Mouse (Mus musculus) neural tube, embryonic 11.5 days (tissue): ENCODE measurements around the gene Ptpn14. TPM values are rescaled to one million over a fixed set of nuclear protein-coding genes. Genes with fewer than 3 reads are reported as not detected.

Experiments
- ATAC-seq: fragments of 200-750 bp; cut with Nextera tagmentation; 2 replicates; pipeline ENCODE4 v1.8.0; 2017; ENCODE audit warnings: moderate number of reproducible peaks, mild to moderate bottlenecking, moderate TSS enrichment, moderate library complexity; ENCODE audit not compliant: insufficient read depth, low FRiP score, low TSS enrichment
- DNase-seq: peaks from one replicate; pipeline ENCODE4 v3.0.0-alpha.2; 2015; ENCODE audit warnings: low spot score
- H3K27ac ChIP-seq: fragments of 300-500 bp; sonication (generic); 2 replicates; pipeline ENCODE4 v1.5.1; 2014; ENCODE audit warnings: low read depth, mild to moderate bottlenecking, low read length
- H3K27me3 ChIP-seq: fragments of 300-500 bp; sonication (generic); 2 replicates; pipeline ENCODE4 v1.6.1; 2014; ENCODE audit warnings: mild to moderate bottlenecking, low read length, mixed read lengths; ENCODE audit not compliant: control insufficient read depth, insufficient read depth
- H3K36me3 ChIP-seq: fragments of 300-500 bp; sonication (generic); 2 replicates; pipeline ENCODE4 v1.6.1; 2014; ENCODE audit warnings: mild to moderate bottlenecking, low read length, moderate library complexity, mixed read lengths; ENCODE audit not compliant: control insufficient read depth, insufficient read depth
- H3K4me1 ChIP-seq: fragments of 300-500 bp; sonication (generic); 2 replicates; pipeline ENCODE4 v1.6.1; 2014; ENCODE audit warnings: low read length, mixed read lengths; ENCODE audit not compliant: control insufficient read depth, insufficient read depth
- H3K4me2 ChIP-seq: fragments of 300-500 bp; sonication (generic); 2 replicates; pipeline ENCODE4 v1.6.1; 2014; ENCODE audit warnings: low read depth, mild to moderate bottlenecking, moderate library complexity
- H3K4me3 ChIP-seq: fragments of 300-500 bp; sonication (generic); 2 replicates; pipeline ENCODE4 v1.5.1; 2014; ENCODE audit warnings: low read depth, low read length
- H3K9ac ChIP-seq: fragments of 300-500 bp; sonication (generic); 2 replicates; pipeline ENCODE4 v1.6.1; 2014; ENCODE audit warnings: mild to moderate bottlenecking, low read length
- H3K9me3 ChIP-seq: fragments of 300-500 bp; sonication (generic); 2 replicates; pipeline ENCODE4 v1.6.1; 2016; ENCODE audit warnings: low read length; ENCODE audit not compliant: control insufficient read depth
- WGBS: fragments of 180-500 bp; shearing (Covaris S2); extraction: QIAGEN DNeasy Blood & Tissue Kit; methylation state at CpG from one replicate; pipeline ENCODE4 v1.1.7; 2014; 5-methylcytosine and 5-hydroxymethylcytosine counted together
- polyA plus RNA-seq: library from polyadenylated mRNA; unstranded; fragments of >200 nt; fragmentation: Nextera tagmentation; extraction: Ambion mirVana; gene quantifications from 2 replicates; pipeline ENCODE4 v1.2.1, GENCODE M21; 2014

Ptpn14 gene
- polyA plus RNA-seq, 1 experiment from 2014 or later = 7.5 TPM

DNA sequence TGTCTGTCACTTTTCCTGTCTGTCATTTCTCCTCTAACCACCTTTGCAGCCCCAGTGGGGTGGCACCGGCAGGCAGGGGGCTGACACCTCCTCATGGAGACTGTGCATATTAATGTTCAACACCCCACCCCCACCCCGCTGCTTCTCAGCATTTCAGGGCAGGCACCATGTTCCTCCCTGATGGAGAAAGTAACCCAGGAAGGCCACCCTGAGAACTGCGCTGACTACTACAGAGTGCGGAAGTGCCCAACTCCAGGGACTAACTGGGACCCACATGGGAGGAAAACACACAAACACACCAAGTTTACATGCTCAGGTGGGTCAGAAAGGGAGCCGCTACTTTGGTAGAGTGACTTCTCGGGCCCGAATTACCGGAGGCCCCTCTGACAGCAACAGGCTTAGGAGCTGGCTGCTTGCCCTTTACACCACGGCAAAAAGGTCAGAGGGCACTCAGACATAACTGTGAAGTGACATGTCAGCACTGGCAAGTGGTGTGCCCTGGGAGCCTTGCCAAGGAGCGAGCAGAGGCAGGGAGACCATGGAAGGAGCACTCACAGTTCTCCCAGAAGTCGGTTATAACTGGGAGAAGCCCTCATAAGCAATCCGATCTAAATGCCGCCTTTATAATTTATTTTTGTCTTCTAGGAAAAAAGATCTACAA, 182.7 kb downstream of the Ptpn14 start:
- Histone ChIP-seq H3K9ac (no peak overlapping the region), H3K27ac (no peak overlapping the region), H3K36me3 (no peaks in the 10 kb centered on the region; the same call in 1 of the 2 replicates), H3K4me1 (peaks cover 7% of the 10 kb centered on the region; the same call in 1 of the 2 replicates), H3K9me3 (no peaks in the 10 kb centered on the region), H3K4me2 (no peak overlapping the region), H3K4me3 (no peak overlapping the region), H3K27me3 (no peaks in the 10 kb centered on the region)
- no peak for ATAC-seq
- DNase-seq = no peak
- WGBS = 76% methylated on average over 13 of the region's 13 CpGs

DNA sequence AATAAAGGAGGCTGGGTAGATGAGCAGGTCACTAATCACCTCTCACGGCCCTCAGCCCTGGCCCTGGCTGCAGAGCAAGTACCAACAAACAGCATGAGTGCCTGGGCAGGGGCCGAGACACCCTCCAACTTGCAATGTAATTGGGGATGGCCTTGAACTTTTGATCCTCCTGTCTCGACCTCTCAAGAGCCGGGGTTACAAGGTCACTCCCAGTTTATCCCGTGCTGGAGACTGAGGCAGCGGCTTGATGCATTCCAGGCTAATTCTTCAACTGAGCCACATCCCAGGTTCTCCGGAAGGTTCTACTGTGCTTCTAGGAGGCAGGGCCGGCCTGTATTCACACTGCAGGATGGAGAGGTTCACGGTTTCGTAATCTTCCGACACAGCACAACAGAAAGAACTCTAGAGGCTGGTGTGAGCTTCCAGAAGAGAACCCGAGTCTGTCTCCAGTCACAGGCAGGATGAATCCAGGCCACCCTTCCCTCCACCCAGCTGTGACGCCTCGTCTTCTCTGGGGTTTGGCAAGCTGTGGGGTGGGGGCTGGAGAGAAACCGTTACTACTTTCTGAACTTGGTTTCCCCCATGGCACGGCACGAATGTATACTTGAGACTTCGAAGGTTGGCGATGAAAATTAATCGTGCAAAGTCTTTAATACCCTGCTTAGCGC, 185.2 kb downstream of the Ptpn14 start:
- H3K4me3 ChIP-seq = no peak overlapping the region
- no peaks in the 10 kb centered on the region for H3K27me3 ChIP-seq
- WGBS = 91% methylated on average over 21 of the region's 21 CpGs
- H3K27ac ChIP-seq = no peak overlapping the region
- ATAC-seq = no peak
- peaks cover 19% of the 10 kb centered on the region for H3K4me1 ChIP-seq
- DNase-seq = no peak
- no peak overlapping the region for H3K4me2 ChIP-seq
- H3K9ac ChIP-seq = no peak overlapping the region
- no peaks in the 10 kb centered on the region; the same call in 1 of the 2 replicates for H3K36me3 ChIP-seq
- H3K9me3 ChIP-seq = no peaks in the 10 kb centered on the region

DNA sequence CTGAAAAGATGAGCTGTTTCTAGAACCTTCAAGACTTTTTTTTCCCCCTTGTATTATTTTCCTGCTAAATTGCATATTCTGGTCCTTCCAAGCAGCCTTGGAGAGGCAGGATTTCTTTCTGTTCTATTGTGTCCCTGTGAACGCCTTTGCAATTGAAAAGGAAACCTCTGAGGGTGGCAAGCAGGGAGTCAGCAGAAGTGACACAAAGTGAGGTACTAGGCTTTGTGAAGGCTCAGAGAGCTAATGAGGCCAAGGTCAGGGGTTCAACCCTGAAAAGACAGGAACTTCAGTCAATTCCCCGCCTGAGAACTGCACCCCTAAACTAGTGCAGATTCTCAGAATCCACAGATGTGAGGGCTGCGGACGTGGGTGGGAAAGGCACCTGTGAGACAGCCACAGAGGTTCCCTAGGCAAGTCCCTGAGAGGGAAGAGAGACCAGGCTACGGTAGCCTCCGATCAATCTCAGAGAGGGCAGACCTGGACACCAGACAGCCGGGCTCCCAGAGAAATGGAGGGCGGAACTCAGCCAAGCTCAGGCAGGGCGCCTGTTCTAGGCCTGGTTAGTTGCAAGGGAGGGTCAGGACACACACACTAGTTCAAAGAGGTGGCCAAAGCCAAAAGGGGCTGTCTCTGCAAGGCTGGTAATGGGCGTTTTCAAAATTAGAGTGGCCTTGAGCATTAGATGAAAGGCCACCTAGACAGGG, 188.5 kb downstream of the Ptpn14 start:
- H3K4me3 ChIP-seq = no peak overlapping the region
- DNase-seq = no peak
- H3K27me3 ChIP-seq = no peaks in the 10 kb centered on the region
- H3K4me1 ChIP-seq = peaks cover 26% of the 10 kb centered on the region
- no peak overlapping the region for H3K4me2 ChIP-seq
- no peaks in the 10 kb centered on the region for H3K9me3 ChIP-seq
- no peak overlapping the region for H3K27ac ChIP-seq
- ATAC-seq = no peak
- 32% methylated on average over 10 of the region's 10 CpGs for WGBS
- no peak overlapping the region for H3K9ac ChIP-seq
- H3K36me3 ChIP-seq = no peaks in the 10 kb centered on the region

DNA sequence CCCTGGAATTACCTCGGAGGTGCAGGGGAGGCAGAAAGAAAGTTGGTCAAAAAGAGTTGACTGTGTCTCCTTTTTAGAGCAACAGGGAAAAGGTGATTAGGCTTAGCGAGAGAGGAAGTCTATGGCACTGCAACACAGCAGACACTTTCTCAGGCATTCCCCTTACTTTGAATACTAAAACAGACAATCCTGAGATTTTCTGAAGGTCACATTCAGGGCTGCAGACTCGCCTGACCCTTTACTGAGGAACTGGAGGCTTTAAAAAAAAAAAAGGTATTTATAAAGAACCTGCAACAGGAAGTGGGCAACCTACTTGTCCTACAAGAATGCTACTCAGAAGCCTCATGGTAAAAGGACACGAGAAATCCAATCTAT, 189.0 kb downstream of the Ptpn14 start:
- no peaks in the 10 kb centered on the region for H3K9me3 ChIP-seq
- no peak overlapping the region for H3K9ac ChIP-seq
- DNase-seq (no peak), ATAC-seq (no peak)
- H3K27ac ChIP-seq = no peak overlapping the region
- peaks cover 26% of the 10 kb centered on the region for H3K4me1 ChIP-seq
- 44% methylated on average over 4 of the region's 4 CpGs for WGBS
- no peak overlapping the region for H3K4me2 ChIP-seq
- no peak overlapping the region for H3K4me3 ChIP-seq
- H3K27me3 ChIP-seq = no peaks in the 10 kb centered on the region
- no peaks in the 10 kb centered on the region for H3K36me3 ChIP-seq

DNA sequence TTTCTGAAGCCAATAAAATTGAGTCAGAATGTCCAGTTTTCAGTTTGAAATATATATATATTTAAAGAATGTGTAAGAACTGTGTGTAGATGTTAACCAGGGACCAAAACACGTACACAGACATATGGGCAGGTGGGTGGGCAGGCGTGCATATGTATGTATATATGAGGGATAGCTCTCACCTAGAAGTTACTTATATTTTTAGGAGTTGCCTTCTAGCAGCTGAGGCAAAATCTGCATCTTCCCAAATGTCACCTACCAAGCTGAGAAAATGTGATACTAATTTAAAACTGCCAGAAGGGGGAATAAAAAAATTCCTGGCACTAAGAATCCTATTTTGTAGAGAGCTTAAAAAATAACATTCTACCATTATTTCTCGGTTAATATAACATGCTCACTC, 191.7 kb downstream of the Ptpn14 start:
- DNase-seq (no peak), ATAC-seq (no peak)
- Histone ChIP-seq H3K4me1 (peaks cover 19% of the 10 kb centered on the region), H3K27ac (no peak overlapping the region), H3K27me3 (0 out of 2 replicates have a peak, but pooled peaks cover 2% of the 10 kb centered on the region), H3K9ac (no peak overlapping the region), H3K36me3 (no peaks in the 10 kb centered on the region), H3K4me3 (no peak overlapping the region), H3K9me3 (no peaks in the 10 kb centered on the region), H3K4me2 (no peak overlapping the region)
- 86% methylated on average over 3 of the region's 3 CpGs for WGBS

DNA sequence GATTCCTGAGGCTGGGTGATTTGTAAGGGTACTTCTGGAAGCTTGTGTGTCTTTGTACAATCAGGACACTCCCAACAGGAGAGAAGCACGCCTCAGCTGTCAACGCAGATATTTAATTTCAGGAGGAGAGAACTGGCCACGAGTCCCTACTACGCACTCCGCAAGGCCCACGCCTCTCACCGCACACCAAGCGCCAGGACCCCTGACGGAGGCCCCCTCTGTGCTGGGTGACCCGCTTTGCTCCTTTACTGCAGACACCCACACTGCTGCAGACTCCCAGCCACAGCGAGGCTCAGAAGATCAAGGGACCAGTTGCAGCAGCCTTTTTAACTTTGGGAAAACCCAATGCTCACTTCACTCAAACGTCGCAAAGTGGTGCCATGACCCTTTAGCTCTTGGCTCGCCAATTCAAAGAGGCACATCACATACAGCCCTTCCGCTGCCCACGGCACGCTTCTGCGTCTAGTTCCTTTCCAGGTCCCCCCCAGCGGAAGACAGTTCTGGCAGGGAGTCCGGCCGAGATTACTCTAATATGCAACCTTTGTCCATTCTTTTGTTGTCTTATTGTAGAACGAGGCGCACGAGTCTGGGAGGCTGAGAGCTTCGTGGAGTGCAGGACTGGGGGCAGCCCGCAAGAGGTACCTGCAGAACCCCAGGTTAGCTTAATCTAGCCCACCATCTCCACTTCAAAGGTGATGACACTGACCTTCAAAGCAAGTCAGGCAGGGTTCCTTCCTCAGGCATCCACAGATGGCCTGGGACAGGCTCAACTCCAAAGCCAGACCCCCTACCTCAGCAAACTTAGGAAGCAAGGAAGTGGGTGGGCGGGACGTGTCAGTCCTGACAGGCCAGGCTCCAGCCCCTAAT, 192.9 kb downstream of the Ptpn14 start:
- peak overlapping the region; percentile 26 for H3K9ac ChIP-seq
- ATAC-seq (peak; percentile 48), DNase-seq (no peak)
- H3K4me1 ChIP-seq = peaks cover 19% of the 10 kb centered on the region
- no peaks in the 10 kb centered on the region for H3K9me3 ChIP-seq
- H3K27ac ChIP-seq = no peak overlapping the region
- peak overlapping the region; percentile 84 for H3K4me3 ChIP-seq
- 0 out of 2 replicates have a peak, but pooled peaks cover 2% of the 10 kb centered on the region for H3K27me3 ChIP-seq
- no peaks in the 10 kb centered on the region for H3K36me3 ChIP-seq
- H3K4me2 ChIP-seq = peak overlapping the region; percentile 94
- 33% methylated on average over 28 of the region's 28 CpGs for WGBS

DNA sequence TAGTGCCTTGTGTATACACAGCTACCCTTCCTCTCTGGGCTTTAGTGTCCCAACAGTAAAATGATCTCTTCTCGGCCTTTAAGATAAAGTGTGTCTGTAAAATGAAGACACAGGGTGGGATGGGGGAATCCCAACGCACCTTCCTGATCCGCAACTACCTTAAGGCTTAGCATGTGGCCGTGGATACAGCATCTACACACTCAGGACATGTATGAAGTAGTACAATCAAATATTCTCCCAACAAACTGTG, 193.4 kb downstream of the Ptpn14 start:
- no peak for ATAC-seq
- no peak overlapping the region for H3K27ac ChIP-seq
- no peaks in the 10 kb centered on the region for H3K36me3 ChIP-seq
- H3K4me1 ChIP-seq = peaks cover 19% of the 10 kb centered on the region
- DNase-seq = no peak
- peak overlapping the region; percentile 94 for H3K4me2 ChIP-seq
- 3% methylated on average over 4 of the region's 4 CpGs for WGBS
- peak overlapping the region; percentile 86 for H3K9ac ChIP-seq
- H3K9me3 ChIP-seq = no peaks in the 10 kb centered on the region
- H3K4me3 ChIP-seq = peak overlapping the region; percentile 84
- 0 out of 2 replicates have a peak, but pooled peaks cover 2% of the 10 kb centered on the region for H3K27me3 ChIP-seq

DNA sequence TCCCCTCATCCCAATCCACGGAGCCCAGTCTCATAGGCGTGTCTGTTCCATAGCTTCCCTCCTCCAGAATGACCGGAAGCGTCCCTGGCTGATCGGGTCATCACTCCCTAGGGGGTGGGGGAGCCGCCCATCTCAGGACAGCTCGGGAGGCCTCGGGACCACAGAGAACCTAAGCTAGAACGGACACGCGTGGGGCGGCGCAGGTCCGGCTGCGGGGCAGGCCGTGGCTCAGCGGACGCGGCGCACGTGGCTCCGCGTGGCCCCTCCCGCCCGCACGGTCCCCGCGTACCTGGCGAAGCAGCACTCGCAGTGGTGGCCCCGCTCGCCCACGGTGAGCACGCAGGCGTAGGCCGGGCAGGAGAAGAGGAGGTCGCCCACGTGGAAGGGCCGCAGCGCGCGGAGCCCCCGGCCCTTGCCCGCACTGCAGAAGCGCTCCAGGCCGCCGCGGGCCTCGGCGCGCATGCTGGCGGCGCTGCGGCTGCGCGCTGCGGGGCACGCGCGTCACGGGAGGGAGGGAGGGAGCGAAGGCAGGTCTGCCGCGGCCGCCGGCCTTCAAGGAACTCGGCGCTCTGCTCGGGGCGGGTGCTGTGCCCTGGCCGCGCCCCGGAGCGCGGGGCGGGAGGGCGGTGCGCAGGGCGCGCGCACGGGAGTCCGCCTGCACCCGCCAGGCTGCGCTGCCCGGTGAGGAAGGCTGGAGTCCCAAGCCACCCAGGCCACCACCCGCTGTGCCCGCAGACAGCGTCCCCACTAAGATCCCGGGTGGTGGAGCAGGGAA, 193.9 kb downstream of the Ptpn14 start, which contains the start of gene Smyd2:
Gene Smyd2 (minus strand): TSS at position 546 of the 775 bp plus-strand sequence.
- Histone ChIP-seq H3K9me3 (no peaks in the 10 kb centered on the region), H3K27me3 (0 out of 2 replicates have a peak, but pooled peaks cover 2% of the 10 kb centered on the region), H3K4me3 (peak within 1 kb of the TSS; percentile 84), H3K4me1 (peaks cover 16% of the 10 kb centered on the region), H3K36me3 (no peaks in the 10 kb centered on the region), H3K27ac (no peak within 1 kb of the TSS), H3K4me2 (peak within 1 kb of the TSS; percentile 94), H3K9ac (peak within 1 kb of the TSS; percentile 86)
- ATAC-seq = peak; percentile 82
- under 1% methylated on average over 41 of the region's 90 CpGs for WGBS
- DNase-seq = peak; percentile 87
